Mouse (Mus musculus) brain, embryonic 18.5 days (tissue): Measurements from ENCODE around the gene Eif2s2.

Source experiments
- DNase-seq: peaks from one replicate; pipeline ENCODE4 v3.0.0-alpha.2; 2012; ENCODE audit warnings: low read depth, low spot score

Gene Eif2s2

DNA sequence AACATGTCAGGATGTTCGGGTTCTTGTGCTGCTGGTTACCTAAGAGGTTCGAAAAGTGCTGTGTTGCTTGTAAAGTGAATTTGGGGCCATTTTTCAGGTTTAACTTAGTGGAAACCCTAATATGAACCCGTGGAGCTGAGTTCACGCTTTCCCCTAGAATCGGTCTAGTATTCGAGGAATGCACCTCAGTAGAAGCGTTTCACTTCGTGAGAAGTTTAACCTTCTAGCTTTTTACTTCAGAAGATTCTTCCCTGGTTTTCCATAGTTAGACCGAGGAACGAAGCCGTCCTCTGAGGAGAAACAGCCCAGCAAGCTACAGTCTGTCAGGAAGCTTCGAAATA is 280 bp upstream of the Eif2s2 start:
- no peak for DNase-seq

DNA sequence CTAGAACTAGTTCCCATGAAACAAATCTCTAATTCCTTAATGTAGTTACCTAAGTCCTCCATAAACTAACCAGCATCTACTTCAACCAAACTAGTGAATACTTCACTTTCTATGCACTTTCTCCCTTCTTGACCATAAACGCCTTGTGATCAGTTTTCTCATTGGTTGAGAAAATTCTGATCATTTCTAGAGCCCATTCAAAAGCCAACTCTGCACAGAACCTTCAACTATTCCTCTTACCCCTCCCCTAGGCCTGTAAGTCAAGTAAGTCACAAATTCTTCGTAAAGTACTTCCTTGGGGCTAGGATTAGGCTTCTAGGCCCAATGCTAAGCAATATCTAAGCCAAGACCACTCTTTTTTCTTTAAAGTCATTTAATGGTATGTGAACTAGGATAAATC is 1.1 kb downstream of the Eif2s2 start:
- DNase-seq, result no peak

DNA sequence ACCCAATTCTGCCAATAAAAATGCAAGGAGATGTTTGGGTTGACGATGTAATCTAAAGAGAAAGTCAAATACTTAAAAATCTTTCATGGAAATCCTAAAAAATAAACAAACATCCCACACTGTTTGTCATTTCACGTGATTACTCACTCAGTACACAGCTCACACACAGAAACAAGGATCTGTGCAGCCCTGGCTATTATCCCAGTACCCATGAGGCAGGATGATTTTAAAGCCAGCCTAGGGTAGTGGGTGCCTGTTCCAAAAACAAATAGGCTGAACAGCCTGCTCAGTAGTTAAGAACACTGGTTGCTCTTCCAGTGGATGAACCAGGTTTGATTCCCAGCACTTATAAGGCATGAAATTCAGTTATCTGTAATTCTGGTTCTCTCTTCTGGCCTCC is 16.1 kb downstream of the Eif2s2 start:
- DNase-seq, result no peak

DNA sequence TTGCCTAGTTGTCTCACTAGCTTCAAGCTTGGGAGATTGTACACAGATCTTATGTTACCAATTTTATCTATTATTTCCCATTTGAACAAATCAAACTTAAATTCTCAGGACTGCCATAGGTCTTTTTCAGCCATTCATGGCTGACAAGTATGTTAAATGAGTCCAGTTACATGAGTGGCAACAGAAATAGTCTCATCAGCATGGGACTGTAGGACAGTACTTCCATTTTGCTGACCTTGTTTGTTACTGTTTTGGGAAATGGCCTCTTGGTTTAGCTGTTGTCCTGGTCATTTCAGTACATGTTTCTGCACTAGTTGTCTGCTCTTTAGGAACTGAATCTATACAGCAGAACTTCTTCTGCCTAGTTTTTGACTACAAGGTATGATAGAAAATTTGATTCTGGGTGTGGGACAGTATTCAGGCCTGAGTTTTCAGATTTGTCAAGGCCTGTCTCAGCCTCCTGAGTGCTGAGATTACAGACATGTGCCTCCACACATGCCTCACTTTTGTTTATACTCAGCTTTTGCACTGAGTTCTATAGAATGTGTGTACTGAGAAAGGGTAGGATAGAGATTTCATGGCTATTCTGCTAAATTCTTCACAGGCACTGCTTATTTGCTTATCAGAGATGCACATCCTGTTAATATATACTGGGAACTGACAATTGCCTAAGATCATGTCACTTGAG is 22.6 kb downstream of the Eif2s2 start:
- no peak for DNase-seq

DNA sequence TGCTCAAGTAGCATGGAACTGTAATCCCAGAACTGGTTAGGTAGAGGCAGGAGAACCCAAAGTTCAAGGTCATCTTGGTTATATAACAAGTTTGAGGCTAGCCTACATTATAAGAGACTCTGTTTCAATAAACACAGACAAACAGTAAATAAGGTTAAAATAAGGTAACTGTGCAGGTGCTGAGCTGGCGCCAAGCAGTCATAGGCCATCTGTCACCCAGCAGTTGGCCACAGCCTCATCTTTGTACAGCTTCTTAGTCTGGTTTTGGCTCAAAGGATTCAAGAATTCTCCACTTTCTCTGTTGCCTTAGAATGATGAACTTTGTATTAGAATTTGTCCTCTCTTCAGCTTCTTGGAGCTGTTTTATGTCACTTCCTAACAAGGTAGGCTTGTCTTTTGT is 24.6 kb downstream of the Eif2s2 start:
- DNase-seq, result no peak

DNA sequence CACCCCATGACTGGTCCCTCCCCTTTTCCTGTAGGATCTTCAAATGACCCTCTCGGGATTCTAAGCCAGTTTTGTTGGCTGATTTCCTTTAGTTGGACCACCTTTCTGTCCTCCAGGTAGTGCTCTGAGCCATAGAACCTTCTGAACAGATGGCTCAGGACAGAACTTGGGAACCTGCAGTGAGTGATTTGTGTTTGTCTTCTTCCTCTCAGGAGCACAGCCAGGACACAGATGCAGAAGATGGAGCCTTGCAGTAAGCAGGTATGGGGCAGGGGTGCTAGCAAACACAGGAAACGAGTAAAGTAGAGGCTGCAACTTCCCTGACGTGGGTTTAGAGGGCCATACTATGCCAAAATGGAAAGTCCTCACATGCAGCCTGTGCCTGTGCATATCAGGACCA is 27.0 kb downstream of the Eif2s2 start:
- DNase-seq, result no peak

DNA sequence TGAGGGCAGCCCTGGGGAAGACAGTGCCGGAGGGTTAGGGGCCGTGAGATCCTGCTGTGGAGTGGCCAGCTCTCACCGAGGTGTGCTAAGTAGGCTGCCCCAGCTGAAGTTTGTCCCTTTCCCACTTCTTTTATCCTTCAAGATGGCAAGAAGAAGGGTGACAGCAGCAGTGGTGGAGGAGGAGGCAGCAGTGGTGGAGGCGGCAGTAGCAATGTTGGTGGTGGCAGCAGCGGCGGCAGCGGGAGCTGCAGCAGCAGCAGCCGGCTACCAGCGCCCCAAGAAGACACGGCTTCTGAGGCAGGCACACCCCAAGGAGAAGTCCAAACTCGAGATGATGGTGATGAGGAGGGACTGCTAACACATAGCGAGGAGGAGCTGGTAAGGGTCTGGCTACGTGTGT is 29.1 kb downstream of the Eif2s2 start:
- no peak for DNase-seq

DNA sequence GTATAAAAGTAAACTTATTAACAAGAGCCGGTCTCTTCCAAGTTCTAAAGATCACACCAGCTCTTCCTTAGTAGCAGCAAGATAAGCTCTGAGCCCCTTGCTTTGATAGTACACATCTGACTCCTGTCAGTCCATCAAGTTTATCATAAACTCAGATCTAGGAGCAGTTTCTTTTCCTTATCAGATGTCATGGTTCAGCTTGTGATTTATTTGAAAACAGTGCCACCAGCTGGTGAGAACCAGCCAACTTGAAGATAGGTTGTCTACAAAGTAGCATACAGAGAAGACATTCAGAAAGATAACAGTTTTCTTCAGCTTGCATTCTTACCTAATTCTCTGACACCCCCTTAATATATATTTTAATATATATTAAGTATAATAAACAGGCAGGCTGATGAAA is 37.4 kb downstream of the Eif2s2 start:
- DNase-seq, result peak; percentile 40

DNA sequence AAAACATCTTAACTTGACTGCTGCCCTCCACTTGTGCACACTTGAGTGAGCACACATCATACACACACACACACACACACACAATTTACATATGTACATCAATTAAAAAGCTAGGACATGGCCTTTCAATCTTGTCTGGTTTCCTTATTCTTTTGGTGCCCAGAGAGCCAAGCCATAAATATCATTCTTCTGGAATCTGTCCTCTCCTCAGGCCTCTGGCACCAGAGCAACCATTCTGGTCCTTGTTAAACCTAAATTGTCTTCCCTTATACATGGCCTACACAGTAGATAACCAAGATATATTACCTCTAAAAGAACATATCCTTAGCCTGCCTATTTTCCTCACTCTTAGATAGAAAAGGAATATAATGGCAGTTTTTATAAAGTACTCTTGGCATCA is 44.6 kb downstream of the Eif2s2 start:
- DNase-seq, result no peak

DNA sequence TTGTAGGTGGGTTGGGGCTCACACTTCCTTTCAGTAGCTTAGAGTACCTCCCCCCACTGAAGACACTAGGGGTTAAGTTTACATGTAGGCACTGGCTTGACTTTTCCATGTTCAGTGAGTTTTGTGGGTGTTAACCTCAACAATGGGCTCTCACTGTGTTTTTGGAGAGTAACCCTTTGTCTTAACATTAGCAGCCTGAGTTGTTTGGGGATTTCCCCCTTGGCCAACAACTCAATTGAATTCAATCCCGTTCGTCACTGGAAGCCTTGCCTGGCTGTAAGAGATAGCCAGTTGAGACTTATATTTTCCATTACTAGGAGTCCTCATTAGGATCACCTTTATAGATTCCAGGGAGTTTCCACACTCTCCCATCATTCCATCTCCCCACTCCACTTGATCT is 56.2 kb downstream of the Eif2s2 start:
- DNase-seq, result no peak

DNA sequence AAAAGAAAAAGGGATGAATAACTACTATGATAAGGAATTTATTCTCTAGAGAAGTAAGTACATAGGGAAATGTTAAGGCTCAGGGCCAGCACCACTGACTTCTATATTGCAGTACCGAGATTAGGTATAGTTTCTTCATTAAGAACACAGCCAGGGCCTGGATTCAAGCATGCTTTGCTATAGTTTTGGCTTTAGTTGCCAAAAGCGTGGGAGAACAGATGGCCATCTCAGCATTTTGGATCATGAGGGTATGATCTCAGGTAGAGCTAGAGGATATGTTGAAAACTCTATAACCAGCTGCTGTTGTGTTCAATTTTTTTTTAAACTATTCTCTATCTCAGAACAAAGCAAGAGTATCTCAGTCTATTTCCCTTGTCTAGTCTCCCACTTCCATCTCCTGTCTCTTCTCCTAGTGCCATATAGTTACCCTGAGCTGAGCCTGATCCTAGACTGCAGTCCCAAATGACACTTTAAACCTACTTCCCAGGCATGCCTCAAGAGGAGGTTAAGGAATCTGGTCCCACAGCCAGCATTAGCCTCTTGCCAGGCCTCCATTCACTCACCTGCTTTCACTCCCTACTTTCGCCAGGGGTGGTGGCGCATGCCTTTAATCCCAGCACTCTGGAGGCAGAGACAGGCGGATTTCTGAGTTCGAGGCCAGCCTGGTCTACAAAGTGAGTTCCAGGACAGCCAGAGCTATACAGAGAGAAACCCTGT is 58.4 kb downstream of the Eif2s2 start:
- DNase-seq, result no peak

DNA sequence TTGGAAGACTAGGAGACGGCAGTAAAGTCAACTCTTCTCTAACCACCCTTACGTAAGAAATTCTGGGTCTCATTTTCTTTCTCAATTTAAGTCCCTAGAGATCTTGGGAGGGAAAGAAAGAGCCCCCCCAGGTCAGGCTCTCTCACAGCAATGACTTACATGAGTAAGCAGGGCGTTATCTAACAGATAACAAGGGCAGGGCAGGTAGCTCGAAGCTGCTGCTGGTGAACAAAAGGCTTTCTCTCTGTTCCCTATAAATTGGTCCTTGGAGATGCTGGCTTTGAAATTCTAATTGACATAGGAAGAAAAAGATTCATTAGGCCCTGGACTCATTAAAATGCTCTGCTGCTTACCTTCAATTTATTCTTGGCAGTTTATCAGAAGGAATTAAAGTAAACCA is 60.3 kb downstream of the Eif2s2 start:
- no peak for DNase-seq

DNA sequence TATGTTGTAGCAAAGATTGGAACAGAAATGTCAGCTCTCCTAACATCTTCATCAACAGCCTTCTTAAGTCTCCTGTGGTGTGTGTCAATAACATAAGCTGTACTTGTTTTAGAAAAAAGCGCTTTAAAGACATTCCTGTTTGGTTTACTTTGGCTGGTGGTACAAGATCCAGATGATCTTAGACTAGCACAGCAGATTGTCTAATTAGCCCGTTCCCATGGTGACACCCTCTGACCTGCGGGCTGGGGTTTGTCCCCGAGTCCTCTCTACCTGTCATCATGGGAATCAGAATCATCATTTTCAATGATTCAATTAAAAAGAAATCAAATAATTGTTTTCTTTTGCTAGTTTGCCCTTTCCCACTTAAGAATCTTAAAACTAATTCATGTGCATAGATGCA is 65.2 kb downstream of the Eif2s2 start:
- no peak for DNase-seq

DNA sequence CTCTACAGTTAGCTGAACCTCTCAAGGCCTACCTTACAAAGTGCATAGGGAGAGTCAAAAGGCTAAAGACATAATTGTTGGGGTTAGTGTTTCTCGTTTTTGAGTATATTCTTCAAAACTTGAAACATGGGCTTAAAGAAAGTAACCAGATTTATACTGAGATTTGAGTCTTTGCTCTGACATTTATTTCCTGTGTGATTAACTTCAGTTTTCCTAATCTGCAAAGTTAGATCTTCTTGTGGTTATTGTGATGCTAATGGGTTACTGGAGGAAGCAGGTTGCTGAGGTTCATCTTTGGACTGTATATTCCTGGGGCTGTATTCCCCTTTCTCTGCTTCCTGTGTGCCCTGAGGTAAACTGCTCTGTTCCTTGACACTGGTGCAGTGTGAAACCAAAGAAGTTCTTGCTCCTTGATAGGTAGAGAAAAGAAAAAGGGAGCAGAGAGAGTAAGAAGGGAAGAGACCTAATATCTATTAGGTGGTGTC is 66.6 kb downstream of the Eif2s2 start:
- DNase-seq, result no peak
